Mouse (Mus musculus): ENCODE results near the gene Pde6g. TPM values are rescaled to one million over a fixed set of nuclear protein-coding genes. Genes with fewer than 3 reads are reported as not detected.
A peak's percentile ranks its signal among the peaks of the same experiment; 100 is the strongest.

Pde6g gene
- 0.40 TPM in 2 replicates for polyA plus RNA-seq (2014; fragmentation: Nextera tagmentation; extraction: Ambion mirVana)

DNA sequence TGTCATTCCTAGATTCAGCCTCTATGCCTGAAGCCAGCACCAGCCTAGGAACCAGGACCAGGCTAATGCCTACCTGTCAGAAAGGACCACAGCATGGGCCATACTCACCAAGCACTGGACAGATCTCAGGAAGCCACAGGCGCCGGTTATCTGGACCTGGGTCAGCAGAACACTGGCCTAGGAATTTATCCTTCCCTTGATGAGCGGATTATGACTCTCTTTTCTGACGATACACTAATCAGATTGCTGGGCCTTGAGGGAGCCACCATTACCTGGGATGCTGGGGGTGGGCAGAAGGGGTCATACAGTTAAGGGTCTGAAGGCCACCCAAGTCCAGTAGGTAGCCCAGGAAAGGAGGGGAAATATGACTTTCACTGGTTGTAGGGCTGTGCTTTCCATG lies at the start of gene Pde6g:
TSS of gene Pde6g (minus strand) at position 195 of the 400 bp plus-strand sequence.
- Histone ChIP-seq H3K9ac (no peak within 1 kb of the TSS), H3K9me3 (ENCODE audit: control insufficient read depth, low read length) (no peaks in the 10 kb centered on the region), H3K4me1 (replicated peaks; ENCODE audit: control insufficient read depth, insufficient read depth, low read length) (no peaks in the 10 kb centered on the region), H3K27ac (no peak within 1 kb of the TSS), H3K4me2 (replicated peaks) (no peak within 1 kb of the TSS), H3K27me3 (ENCODE audit: control insufficient read depth, insufficient read depth, low read length) (no peaks in the 10 kb centered on the region), H3K36me3 (replicated peaks; ENCODE audit: control insufficient read depth, insufficient read depth) (no peaks in the 10 kb centered on the region), H3K4me3 (replicated peaks; ENCODE audit: low read length) (no peak within 1 kb of the TSS)
- DNase-seq (ENCODE audit: low spot score) = no peak
- no peak for ATAC-seq (ENCODE audit: low FRiP score)
- WGBS = 86% methylated on average over 4 of the region's 4 CpGs

DNA sequence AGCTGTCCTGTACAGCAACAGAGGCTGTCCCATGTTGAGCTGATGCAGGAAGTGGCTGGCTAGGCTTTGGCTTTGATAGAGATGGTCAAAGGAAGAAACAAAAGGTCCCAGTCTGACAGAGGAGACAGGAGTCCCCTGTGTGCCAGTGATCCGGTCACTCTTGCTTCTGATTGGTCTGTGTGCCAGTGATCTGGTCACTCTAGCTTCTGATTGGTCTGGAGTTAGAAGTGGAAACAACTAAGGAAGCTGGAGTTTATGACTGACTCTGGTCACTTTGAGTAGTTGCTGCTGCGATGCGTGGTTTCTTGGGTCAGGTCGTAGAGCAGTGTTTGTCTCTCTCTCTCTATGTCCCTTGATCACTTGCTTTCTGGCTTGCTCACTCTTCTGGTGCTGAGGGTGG lies 48.4 kb upstream of the Pde6g start:
- Histone ChIP-seq H3K9me3 (ENCODE audit: control insufficient read depth, low read length) (no peaks in the 10 kb centered on the region), H3K4me3 (replicated peaks; ENCODE audit: low read length) (no peak overlapping the region), H3K4me2 (replicated peaks) (no peak overlapping the region), H3K36me3 (replicated peaks; ENCODE audit: control insufficient read depth, insufficient read depth) (peaks cover 22% of the 10 kb centered on the region), H3K27me3 (ENCODE audit: control insufficient read depth, insufficient read depth, low read length) (no peaks in the 10 kb centered on the region), H3K27ac (no peak overlapping the region), H3K9ac (no peak overlapping the region), H3K4me1 (replicated peaks; ENCODE audit: control insufficient read depth, insufficient read depth, low read length) (no peaks in the 10 kb centered on the region)
- DNase-seq (ENCODE audit: low spot score) (no peak), ATAC-seq (ENCODE audit: low FRiP score) (no peak)
- 84% methylated on average over 4 of the region's 4 CpGs for WGBS

DNA sequence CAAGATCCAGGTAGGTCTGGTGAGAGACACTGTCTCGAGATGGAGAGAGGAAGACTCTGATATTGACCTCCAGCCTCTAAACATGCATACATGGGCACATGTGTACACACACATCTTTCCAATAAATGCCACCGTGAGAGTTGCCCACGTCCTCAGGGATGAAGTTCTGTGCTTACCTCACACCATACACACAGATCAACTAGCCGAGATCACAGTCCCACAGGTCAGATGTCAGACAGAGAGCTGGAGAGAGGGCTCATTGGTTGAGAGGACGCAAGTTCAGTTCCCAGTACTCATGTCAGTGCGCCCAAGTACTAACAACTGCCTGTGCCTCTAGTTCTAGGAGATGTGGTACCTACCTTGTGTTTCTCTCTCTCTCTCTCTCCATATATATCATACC lies 47.7 kb upstream of the Pde6g start:
- no peak overlapping the region for H3K9ac ChIP-seq
- WGBS = 73% methylated on average over 6 of the region's 6 CpGs
- peaks cover 28% of the 10 kb centered on the region for H3K36me3 ChIP-seq (replicated peaks; ENCODE audit: control insufficient read depth, insufficient read depth)
- ATAC-seq (ENCODE audit: low FRiP score) = no peak
- H3K4me2 ChIP-seq (replicated peaks) = no peak overlapping the region
- no peak overlapping the region for H3K4me3 ChIP-seq (replicated peaks; ENCODE audit: low read length)
- H3K27me3 ChIP-seq (ENCODE audit: control insufficient read depth, insufficient read depth, low read length) = no peaks in the 10 kb centered on the region
- no peaks in the 10 kb centered on the region for H3K9me3 ChIP-seq (ENCODE audit: control insufficient read depth, low read length)
- H3K4me1 ChIP-seq (replicated peaks; ENCODE audit: control insufficient read depth, insufficient read depth, low read length) = no peaks in the 10 kb centered on the region
- no peak overlapping the region for H3K27ac ChIP-seq
- no peak for DNase-seq (ENCODE audit: low spot score)

DNA sequence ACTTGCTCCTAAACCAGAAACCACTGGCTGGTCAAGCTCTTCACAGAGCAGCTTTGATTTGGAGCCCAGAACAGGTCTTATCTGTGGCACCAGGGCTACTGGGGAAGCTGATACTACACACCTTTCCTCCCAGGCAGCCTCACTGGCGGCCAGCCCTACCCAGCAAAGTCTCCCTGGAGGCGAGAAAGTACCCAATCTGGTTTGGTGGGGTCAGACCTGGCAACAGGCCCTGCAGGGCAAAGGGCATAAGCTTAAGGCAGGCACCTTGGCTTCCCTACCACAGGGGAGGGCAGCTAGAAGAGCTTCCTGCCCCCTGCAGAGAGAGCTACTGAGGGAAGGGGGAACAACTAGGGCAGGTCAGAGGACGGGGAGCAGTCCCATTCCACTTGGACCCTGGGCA lies 47.1 kb upstream of the Pde6g start:
- Histone ChIP-seq H3K9me3 (ENCODE audit: control insufficient read depth, low read length) (no peaks in the 10 kb centered on the region), H3K36me3 (replicated peaks; ENCODE audit: control insufficient read depth, insufficient read depth) (peaks cover 35% of the 10 kb centered on the region), H3K27me3 (ENCODE audit: control insufficient read depth, insufficient read depth, low read length) (no peaks in the 10 kb centered on the region), H3K4me1 (replicated peaks; ENCODE audit: control insufficient read depth, insufficient read depth, low read length) (no peaks in the 10 kb centered on the region), H3K4me2 (replicated peaks) (no peak overlapping the region), H3K27ac (no peak overlapping the region), H3K9ac (no peak overlapping the region), H3K4me3 (replicated peaks; ENCODE audit: low read length) (no peak overlapping the region)
- WGBS = 26% methylated on average over 3 of the region's 3 CpGs
- DNase-seq (ENCODE audit: low spot score) (no peak), ATAC-seq (ENCODE audit: low FRiP score) (no peak)

DNA sequence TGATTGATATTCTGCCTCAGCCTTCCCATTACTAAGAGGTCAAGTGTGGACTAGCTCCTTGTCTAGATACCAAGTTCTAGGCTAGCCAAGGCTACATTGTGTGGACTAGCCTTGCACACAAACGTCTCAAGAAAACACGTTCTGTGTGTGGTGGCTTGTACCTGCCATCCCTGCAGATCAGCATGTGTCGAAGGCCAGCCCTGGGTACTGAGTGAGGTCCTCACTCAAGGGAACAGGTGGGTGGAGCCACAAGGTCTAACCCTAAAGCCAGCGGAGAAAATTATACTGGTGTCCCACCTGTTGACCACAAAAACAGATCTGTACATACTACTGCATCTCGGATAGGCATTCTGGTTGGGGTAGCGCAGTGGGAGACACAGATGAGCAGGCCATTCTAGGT lies 46.6 kb upstream of the Pde6g start:
- no peak overlapping the region for H3K4me3 ChIP-seq (replicated peaks; ENCODE audit: low read length)
- peaks cover 40% of the 10 kb centered on the region for H3K36me3 ChIP-seq (replicated peaks; ENCODE audit: control insufficient read depth, insufficient read depth)
- 87% methylated on average over 6 of the region's 6 CpGs for WGBS
- H3K27ac ChIP-seq = no peak overlapping the region
- no peaks in the 10 kb centered on the region for H3K27me3 ChIP-seq (ENCODE audit: control insufficient read depth, insufficient read depth, low read length)
- H3K9ac ChIP-seq = no peak overlapping the region
- H3K4me1 ChIP-seq (replicated peaks; ENCODE audit: control insufficient read depth, insufficient read depth, low read length) = no peaks in the 10 kb centered on the region
- no peaks in the 10 kb centered on the region for H3K9me3 ChIP-seq (ENCODE audit: control insufficient read depth, low read length)
- no peak for DNase-seq (ENCODE audit: low spot score)
- no peak overlapping the region for H3K4me2 ChIP-seq (replicated peaks)
- ATAC-seq (ENCODE audit: low FRiP score) = no peak

DNA sequence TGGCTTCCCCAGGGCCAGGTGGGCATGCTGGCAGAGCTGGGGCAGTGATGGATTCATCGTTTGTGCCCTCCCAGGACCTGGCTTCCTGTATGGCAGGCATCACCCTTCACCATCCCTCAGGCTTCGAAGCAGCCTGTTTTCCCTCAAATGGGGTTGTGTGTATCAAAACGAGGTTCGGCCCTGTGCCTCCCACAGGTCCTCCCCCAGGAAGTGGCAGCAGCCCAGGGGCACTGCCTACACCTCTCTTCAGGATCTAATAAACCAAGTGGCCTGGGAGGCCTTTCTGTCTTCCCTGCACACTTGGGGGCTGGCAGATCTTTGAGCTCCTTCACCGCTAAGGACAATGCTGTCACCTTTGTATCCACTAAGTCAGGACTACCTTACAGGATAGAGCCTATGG lies 45.6 kb upstream of the Pde6g start:
- Histone ChIP-seq H3K36me3 (replicated peaks; ENCODE audit: control insufficient read depth, insufficient read depth) (peaks cover 50% of the 10 kb centered on the region), H3K4me3 (replicated peaks; ENCODE audit: low read length) (no peak overlapping the region), H3K9me3 (ENCODE audit: control insufficient read depth, low read length) (no peaks in the 10 kb centered on the region), H3K27me3 (ENCODE audit: control insufficient read depth, insufficient read depth, low read length) (no peaks in the 10 kb centered on the region), H3K4me2 (replicated peaks) (no peak overlapping the region), H3K4me1 (replicated peaks; ENCODE audit: control insufficient read depth, insufficient read depth, low read length) (peaks cover 1% of the 10 kb centered on the region; the same call in 1 of the 2 replicates), H3K9ac (no peak overlapping the region), H3K27ac (no peak overlapping the region)
- DNase-seq (ENCODE audit: low spot score) (no peak), ATAC-seq (ENCODE audit: low FRiP score) (no peak)
- WGBS = 90% methylated on average over 5 of the region's 5 CpGs

DNA sequence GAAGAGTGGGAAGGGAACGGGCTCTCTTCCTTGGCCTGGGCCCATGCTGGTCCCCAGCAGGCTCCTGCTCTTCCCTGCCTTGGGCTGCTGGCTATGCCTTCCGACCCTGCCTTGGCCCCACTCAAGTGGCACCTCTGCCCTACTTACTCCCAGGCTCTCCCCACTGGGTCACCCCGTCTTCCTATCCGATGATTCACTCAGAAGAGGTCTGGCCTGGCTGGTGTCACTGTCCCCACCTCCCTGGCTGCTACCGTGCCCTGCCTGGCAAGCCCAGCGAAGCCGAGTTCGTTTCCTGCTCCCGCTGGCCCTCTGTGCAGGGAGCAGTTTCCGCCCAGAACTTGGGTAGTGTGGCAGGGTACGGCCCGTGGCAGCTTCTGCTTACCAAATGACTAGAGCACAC lies 44.9 kb upstream of the Pde6g start:
- DNase-seq (ENCODE audit: low spot score) (no peak), ATAC-seq (ENCODE audit: low FRiP score) (no peak)
- H3K4me2 ChIP-seq (replicated peaks) = no peak overlapping the region
- no peak overlapping the region for H3K4me3 ChIP-seq (replicated peaks; ENCODE audit: low read length)
- peaks cover 51% of the 10 kb centered on the region for H3K36me3 ChIP-seq (replicated peaks; ENCODE audit: control insufficient read depth, insufficient read depth)
- WGBS = 94% methylated on average over 12 of the region's 12 CpGs
- no peak overlapping the region for H3K27ac ChIP-seq
- no peaks in the 10 kb centered on the region for H3K27me3 ChIP-seq (ENCODE audit: control insufficient read depth, insufficient read depth, low read length)
- H3K9me3 ChIP-seq (ENCODE audit: control insufficient read depth, low read length) = no peaks in the 10 kb centered on the region
- peaks cover 8% of the 10 kb centered on the region for H3K4me1 ChIP-seq (replicated peaks; ENCODE audit: control insufficient read depth, insufficient read depth, low read length)
- no peak overlapping the region for H3K9ac ChIP-seq

DNA sequence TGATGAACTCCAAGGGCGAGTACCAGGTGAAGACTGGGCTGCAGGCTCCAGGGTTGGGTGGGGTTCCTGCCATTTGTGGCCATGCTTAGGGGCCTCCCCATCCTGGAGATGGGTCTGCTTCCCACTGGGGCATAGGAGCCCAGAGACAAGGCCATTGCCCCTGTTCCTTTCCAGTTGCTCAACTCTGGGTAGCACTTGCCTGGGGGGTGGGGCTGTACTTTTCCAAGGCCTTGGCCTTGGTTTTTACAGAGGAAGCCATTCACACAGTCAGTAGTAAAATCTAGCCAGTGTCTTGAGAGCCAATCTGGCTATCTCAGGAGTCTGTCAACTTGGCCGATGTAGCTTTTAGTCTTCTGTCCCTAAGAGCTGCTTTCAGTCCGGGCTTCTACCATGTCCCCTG lies 44.1 kb upstream of the Pde6g start:
- Histone ChIP-seq H3K27me3 (ENCODE audit: control insufficient read depth, insufficient read depth, low read length) (no peaks in the 10 kb centered on the region), H3K27ac (no peak overlapping the region), H3K4me1 (replicated peaks; ENCODE audit: control insufficient read depth, insufficient read depth, low read length) (peaks cover 16% of the 10 kb centered on the region), H3K36me3 (replicated peaks; ENCODE audit: control insufficient read depth, insufficient read depth) (peaks cover 51% of the 10 kb centered on the region), H3K9me3 (ENCODE audit: control insufficient read depth, low read length) (no peaks in the 10 kb centered on the region), H3K4me2 (replicated peaks) (no peak overlapping the region), H3K9ac (no peak overlapping the region), H3K4me3 (replicated peaks; ENCODE audit: low read length) (no peak overlapping the region)
- ATAC-seq (ENCODE audit: low FRiP score) (no peak), DNase-seq (ENCODE audit: low spot score) (no peak)
- WGBS = 98% methylated on average over 3 of the region's 3 CpGs

DNA sequence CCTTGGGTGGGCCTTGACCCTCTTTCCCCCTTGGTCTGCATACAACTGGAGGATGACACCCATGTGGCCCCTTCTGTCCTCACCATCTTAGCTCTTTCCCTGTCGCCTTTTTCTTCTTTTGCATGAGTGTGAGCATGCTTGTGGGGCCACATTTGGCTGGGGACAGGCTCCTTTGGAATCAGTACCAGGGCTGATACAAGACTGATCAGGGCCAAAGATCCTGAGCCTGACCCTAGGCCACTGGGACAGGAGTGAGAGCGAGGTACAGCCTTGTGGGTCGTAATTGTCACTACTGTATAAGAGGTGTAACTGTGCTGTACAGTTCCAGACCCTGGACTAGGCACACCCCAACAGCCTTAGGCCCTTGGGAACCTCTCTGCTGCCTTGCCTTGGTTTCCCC lies 40.6 kb upstream of the Pde6g start:
- H3K4me3 ChIP-seq (replicated peaks; ENCODE audit: low read length) = no peak overlapping the region
- ATAC-seq (ENCODE audit: low FRiP score) = no peak
- WGBS = 91% methylated on average over 3 of the region's 3 CpGs
- peak overlapping the region; percentile 75; the same call in 1 of the 2 replicates for H3K9ac ChIP-seq
- peaks cover 59% of the 10 kb centered on the region for H3K36me3 ChIP-seq (replicated peaks; ENCODE audit: control insufficient read depth, insufficient read depth)
- H3K27ac ChIP-seq = no peak overlapping the region
- no peaks in the 10 kb centered on the region for H3K9me3 ChIP-seq (ENCODE audit: control insufficient read depth, low read length)
- DNase-seq (ENCODE audit: low spot score) = no peak
- no peaks in the 10 kb centered on the region for H3K27me3 ChIP-seq (ENCODE audit: control insufficient read depth, insufficient read depth, low read length)
- H3K4me2 ChIP-seq (replicated peaks) = peak overlapping the region; percentile 86
- H3K4me1 ChIP-seq (replicated peaks; ENCODE audit: control insufficient read depth, insufficient read depth, low read length) = peaks cover 28% of the 10 kb centered on the region

DNA sequence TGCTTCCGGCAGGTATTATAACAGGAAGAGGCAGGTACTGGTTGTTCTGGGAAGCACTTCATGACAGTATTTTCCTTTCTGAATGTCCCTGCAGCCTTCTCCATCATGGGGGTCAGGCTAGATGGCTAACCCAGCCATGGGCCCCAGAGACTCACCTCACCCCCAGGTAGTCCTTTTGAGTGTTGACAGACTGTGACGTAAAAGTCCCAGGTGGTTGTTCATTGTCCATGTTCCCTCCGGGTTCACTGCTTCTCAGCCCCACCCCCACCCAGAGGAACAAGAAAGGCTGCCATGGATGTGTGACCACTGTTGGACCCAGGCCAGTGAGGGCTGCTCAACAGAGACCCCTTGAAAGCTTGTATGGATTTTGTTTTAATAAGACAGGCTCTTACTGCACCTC lies 40.1 kb upstream of the Pde6g start:
- WGBS = 61% methylated on average over 3 of the region's 3 CpGs
- H3K9ac ChIP-seq = peak overlapping the region; percentile 75
- no peaks in the 10 kb centered on the region for H3K27me3 ChIP-seq (ENCODE audit: control insufficient read depth, insufficient read depth, low read length)
- peaks cover 28% of the 10 kb centered on the region for H3K4me1 ChIP-seq (replicated peaks; ENCODE audit: control insufficient read depth, insufficient read depth, low read length)
- DNase-seq (ENCODE audit: low spot score) (no peak), ATAC-seq (ENCODE audit: low FRiP score) (no peak)
- peak overlapping the region; percentile 72; the same call in 1 of the 2 replicates for H3K27ac ChIP-seq
- no peaks in the 10 kb centered on the region for H3K9me3 ChIP-seq (ENCODE audit: control insufficient read depth, low read length)
- H3K36me3 ChIP-seq (replicated peaks; ENCODE audit: control insufficient read depth, insufficient read depth) = peaks cover 59% of the 10 kb centered on the region
- H3K4me3 ChIP-seq (replicated peaks; ENCODE audit: low read length) = peak overlapping the region; percentile 77
- peak overlapping the region; percentile 86 for H3K4me2 ChIP-seq (replicated peaks)
